Mouse (Mus musculus): ENCODE measurements at regions not wholly inside any gene's neighbourhood (a gene's known extent, or its start where the extent isn't known, plus 50 kb on each side); places are given as distances from the start of the nearest gene placed in this dataset.

GRCm38 (mm10) chr17:67504502-67505033 is 128.0 kb downstream of the Lrrc30 start:
- DNase-seq (ENCODE audit: low spot score in 2 of 2), result no peak

- DNase-seq (ENCODE audit: low spot score in 2 of 2), result no peak
Measured at GRCm38 (mm10) chr17:67503125-67503878, 129.2 kb downstream of the Lrrc30 start.

- no peak for DNase-seq (ENCODE audit: low spot score in 2 of 2)
Measured at GRCm38 (mm10) chr17:67502628-67503027, 129.9 kb downstream of the Lrrc30 start.

- peak in 1 of 2 experiments; percentile 5 for DNase-seq (ENCODE audit: low spot score in 2 of 2)
Measured at GRCm38 (mm10) chr17:67499783-67500641, 132.5 kb downstream of the Lrrc30 start.

- no peak for DNase-seq (ENCODE audit: low spot score in 2 of 2)
Measured at GRCm38 (mm10) chr17:67497380-67497779, 135.1 kb downstream of the Lrrc30 start.

GRCm38 (mm10) chr17:67480463-67480862 is 126.2 kb upstream of the Ptprm start:
- no peak for DNase-seq (ENCODE audit: low spot score in 2 of 2)

- peak in 1 of 2 experiments; percentile 65 for DNase-seq (ENCODE audit: low spot score in 2 of 2)
Measured at GRCm38 (mm10) chr17:67473137-67473536, 118.9 kb upstream of the Ptprm start.

GRCm38 (mm10) chr17:67458851-67459421 is 104.7 kb upstream of the Ptprm start:
- DNase-seq (ENCODE audit: low spot score in 2 of 2), result no peak

GRCm38 (mm10) chr17:67451966-67452365 is 97.7 kb upstream of the Ptprm start:
- no peak for DNase-seq (ENCODE audit: low spot score in 2 of 2)

GRCm38 (mm10) chr17:67451081-67451480 is 96.8 kb upstream of the Ptprm start:
- no peak for DNase-seq (ENCODE audit: low spot score in 2 of 2)

- DNase-seq (ENCODE audit: low spot score in 2 of 2), result no peak
Measured at GRCm38 (mm10) chr17:67450021-67450420, 95.8 kb upstream of the Ptprm start.

GRCm38 (mm10) chr17:67445986-67446385 is 91.7 kb upstream of the Ptprm start:
- no peak for DNase-seq (ENCODE audit: low spot score in 2 of 2)

GRCm38 (mm10) chr17:67440961-67441360 is 86.7 kb upstream of the Ptprm start:
- DNase-seq (ENCODE audit: low spot score in 2 of 2), result no peak

GRCm38 (mm10) chr17:67419956-67420711 is 65.9 kb upstream of the Ptprm start:
- DNase-seq (ENCODE audit: low spot score in 2 of 2), result no peak

GRCm38 (mm10) chr17:67412546-67413250 is 58.4 kb upstream of the Ptprm start:
- peak in 1 of 2 experiments; percentile 10 for DNase-seq (ENCODE audit: low spot score in 2 of 2)

- DNase-seq (ENCODE audit: low spot score in 2 of 2), result no peak
Measured at GRCm38 (mm10) chr17:67409911-67410310, 55.7 kb upstream of the Ptprm start.

GRCm38 (mm10) chr17:67405934-67406333 is 51.7 kb upstream of the Ptprm start:
- DNase-seq (ENCODE audit: low spot score in 2 of 2), result no peak
